Mouse (Mus musculus) frontal cortex, adult 2 months (tissue): ENCODE data around the gene Capn5. TPM values are rescaled to one million over a fixed set of nuclear protein-coding genes. Genes with fewer than 3 reads are reported as not detected.

Experiments used
- DNase-seq, 2 experiments: peaks; one replicate each; pipeline ENCODE4 v3.0.0; 2022; ENCODE audit warnings: low spot score in 1 of 2; ENCODE audit errors: extremely low spot score in 1 of 2
- polyA plus RNA-seq: library from polyadenylated mRNA; depleted of rRNA; stranded (reverse); fragments of >200 nt; gene quantifications from 2 replicates; pipeline ENCODE4 v1.2.3, GENCODE M21; 2012

Capn5 gene
- polyA plus RNA-seq, 1 experiment = 29.4 TPM

GRCm38 (mm10) chr7:98177071-98177485 is 996 bp downstream of the Capn5 start:
- DNase-seq = no peak

GRCm38 (mm10) chr7:98176322-98177070 is 1.6 kb downstream of the Capn5 start:
- no peak for DNase-seq

GRCm38 (mm10) chr7:98174883-98175755 is 3.0 kb downstream of the Capn5 start:
- no peak for DNase-seq

GRCm38 (mm10) chr7:98173408-98173807 is 4.7 kb downstream of the Capn5 start:
- DNase-seq = no peak

- no peak for DNase-seq
Observed at GRCm38 (mm10) chr7:98172661-98173060, 5.4 kb downstream of the Capn5 start.

DNA sequence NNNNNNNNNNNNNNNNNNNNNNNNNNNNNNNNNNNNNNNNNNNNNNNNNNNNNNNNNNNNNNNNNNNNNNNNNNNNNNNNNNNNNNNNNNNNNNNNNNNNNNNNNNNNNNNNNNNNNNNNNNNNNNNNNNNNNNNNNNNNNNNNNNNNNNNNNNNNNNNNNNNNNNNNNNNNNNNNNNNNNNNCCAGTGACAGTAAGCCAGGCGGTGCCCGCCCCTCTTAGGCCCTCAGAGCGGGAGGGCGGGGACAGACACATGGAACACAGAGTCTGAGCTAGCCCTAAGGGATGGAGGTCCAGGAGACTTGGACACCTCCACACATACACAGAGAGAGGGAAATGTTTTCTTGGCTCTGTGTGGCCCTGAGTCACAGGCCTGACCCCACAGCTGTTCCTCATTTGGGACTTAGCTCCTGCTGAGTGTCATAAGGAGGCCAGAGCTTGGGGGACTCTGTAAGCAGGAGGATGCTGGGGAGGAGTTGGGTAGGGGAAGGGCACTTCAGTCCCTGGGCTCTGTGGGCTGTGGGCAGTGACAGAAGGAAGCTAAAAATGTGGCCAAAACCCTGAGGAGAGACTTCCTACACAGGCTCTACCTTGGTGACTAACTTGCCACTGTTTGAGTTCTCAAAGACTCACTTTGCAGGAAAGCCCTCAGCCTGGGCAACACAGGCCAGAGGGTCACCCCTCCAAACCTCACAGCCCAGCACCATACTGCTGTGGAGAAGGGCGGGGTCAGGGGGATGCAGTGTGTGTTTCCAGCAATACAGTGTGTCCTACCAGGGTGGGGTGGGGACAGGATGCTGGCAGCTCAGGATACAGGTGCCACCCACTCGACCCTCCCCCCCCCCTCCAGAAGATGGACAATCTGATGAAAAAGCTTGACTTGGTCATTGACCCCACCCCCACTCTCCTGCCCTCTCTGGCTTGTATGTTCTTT is 6.7 kb downstream of the Capn5 start:
- peak in 1 of 2 experiments; percentile 39 for DNase-seq

- DNase-seq = no peak
Observed at GRCm38 (mm10) chr7:98164999-98165528, 13.0 kb downstream of the Capn5 start.

GRCm38 (mm10) chr7:98164382-98164998 is 13.6 kb downstream of the Capn5 start:
- no peak for DNase-seq

GRCm38 (mm10) chr7:98163700-98164099 is 14.4 kb downstream of the Capn5 start:
- no peak for DNase-seq

- DNase-seq = no peak
Observed at GRCm38 (mm10) chr7:98162239-98162638, 15.8 kb downstream of the Capn5 start.

DNA sequence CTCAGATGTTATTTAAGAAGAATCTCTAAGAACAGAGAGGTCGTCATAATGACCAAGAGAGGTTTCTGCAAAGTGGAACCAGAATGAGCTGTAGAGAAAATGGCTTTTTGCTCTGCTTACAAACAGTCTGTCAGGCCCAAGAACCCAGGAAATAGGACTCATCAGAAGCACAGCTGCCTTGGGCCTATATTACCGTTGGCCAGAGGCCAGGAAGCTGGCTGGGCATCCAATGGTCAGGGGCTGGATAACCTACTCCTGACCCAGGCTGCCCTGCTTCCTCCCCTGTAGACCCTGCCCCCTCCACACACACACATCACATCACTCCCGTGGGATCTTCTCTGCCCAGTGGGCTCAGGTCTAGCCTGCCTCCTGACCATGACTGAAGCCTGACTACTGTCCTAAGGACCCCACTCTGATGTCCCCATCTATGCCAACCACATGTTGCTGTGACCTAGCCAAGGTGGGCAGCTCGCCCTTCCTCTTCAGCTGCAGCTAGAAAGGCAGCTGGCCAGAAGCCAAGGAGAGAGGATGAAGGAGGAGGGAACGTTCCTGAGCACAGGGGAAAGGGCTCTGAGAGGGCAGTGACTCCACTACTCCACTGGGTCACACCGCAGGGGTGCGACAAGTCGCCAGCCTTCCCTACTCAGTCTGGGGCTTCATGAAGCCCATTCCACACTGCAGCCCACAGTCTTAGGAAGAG is 17.9 kb downstream of the Capn5 start:
- DNase-seq = no peak

DNA sequence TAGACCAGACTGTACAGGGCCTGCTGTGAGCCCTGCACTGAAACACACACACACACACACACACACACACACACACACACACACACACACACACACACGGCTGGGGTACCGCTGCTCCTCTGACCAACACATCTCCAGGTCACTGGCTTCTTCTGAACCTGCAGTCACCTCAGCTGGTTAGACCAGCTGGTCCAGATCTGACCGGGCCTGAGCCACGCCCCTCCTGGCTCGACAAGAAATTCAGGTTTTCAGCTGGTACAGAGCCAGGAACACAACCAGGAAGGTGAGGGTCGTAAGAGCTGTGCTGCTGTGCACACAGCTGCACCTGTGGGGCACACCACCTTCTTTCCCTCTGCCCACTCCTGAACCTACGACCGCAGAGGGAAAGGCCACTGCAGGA is 19.6 kb downstream of the Capn5 start:
- no peak for DNase-seq

GRCm38 (mm10) chr7:98157636-98158332 is 20.3 kb downstream of the Capn5 start:
- peak in 1 of 2 experiments; percentile 37 for DNase-seq

DNA sequence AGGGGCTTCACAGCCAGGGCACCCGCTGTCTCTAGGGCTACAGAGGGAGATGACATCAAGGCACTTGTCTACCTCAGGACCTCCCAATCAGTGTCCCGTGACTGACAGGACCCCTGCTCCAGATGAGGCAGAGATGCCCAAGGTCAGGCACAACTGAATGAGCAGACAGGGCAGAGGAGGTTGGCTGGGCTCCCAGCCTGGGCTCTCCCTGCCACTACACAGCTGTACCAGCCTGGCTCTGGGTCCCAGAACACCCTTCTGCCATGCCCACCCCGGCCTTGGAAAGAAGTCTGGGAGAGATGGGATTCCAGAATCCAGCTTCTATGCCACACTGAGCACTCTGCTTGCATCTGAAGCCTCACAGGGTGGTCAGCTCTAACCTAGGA is 21.8 kb downstream of the Capn5 start:
- DNase-seq = no peak

DNA sequence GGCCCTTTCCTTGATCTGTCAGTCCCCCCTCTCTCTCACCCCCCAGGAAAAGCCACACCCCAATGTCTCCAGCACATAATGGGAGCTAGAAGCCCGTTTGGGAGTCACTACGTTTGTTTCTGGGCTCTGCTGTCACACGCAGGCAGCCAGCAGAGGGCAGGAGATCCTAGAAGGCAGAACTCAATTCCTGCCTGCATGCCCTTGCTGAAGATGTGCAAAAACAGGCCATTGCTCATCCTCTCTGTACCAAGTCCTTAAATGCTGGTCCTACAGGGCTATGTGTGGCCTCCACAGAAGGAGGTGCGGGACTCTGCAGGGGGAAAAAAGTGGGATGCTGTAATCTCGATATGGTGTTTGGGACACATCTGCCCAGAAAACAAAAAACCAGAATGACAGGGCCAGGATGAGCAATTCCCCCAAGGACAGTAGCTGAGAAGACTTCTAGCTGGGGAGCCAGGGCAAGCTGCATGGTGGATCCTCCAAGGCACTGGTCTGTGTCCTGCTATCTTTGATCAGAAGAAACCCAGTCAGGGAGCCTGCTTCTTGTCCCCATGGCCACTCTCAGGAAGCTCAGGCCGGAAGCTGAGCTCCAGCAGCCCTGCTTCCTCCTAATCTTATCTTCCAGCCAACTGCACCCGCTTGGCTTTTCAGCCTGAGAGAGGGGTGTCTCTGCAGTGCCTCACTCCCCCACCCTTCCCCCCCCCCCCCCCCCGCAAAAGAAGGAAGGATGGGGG is 22.4 kb downstream of the Capn5 start:
- peak in 1 of 2 experiments; percentile 80 for DNase-seq

- DNase-seq = no peak
Observed at GRCm38 (mm10) chr7:98153892-98154291, 24.2 kb downstream of the Capn5 start.

DNA sequence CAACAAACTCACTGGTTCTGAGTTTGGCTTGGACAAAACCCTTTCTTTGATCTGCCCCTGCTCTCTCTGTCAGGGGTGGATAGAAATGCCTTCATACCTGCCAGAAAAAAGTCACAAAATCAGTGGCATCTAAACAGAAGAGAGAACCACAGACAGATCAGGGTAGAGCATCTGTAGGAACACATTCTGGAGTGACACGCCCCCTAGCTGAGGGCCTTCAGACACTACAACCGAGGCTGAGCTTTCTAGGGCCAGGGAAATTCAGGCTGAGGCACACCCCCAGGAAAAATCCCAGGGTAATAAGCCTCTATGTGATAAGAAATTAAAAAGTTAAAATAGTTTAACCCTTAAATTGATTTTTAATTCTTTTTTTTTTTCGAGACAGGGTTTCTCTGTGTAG is 24.7 kb downstream of the Capn5 start:
- no peak for DNase-seq

GRCm38 (mm10) chr7:98152400-98152799 is 25.7 kb downstream of the Capn5 start:
- no peak for DNase-seq
